Mouse (Mus musculus): ENCODE measurements around the gene Rap1b. TPM values are rescaled to one million over a fixed set of nuclear protein-coding genes. Genes with fewer than 3 reads are reported as not detected.

The Rap1b gene
- total RNA-seq, 1 experiment: 49.6 TPM

- H3K4me3 ChIP-seq (ENCODE audit: insufficient read depth in 1 of 2, low read depth in 1 of 2, low read length in 2 of 2, poor library complexity in 1 of 2, severe bottlenecking in 1 of 2): peak overlapping the region in 1 of 2 experiments; percentile 38; a peak in 2 of 4 replicates
- no peak overlapping the region for H3K9ac ChIP-seq (ENCODE audit: insufficient read depth, low read depth, low read length, poor library complexity, severe bottlenecking)
- H3K9me3 ChIP-seq (ENCODE audit: control insufficient read depth, insufficient read depth, low read depth, low read length): no peaks in the 10 kb centered on the region
- H3K27ac ChIP-seq (ENCODE audit: insufficient read depth, low read depth, low read length, poor library complexity, severe bottlenecking): no peak overlapping the region
- in situ Hi-C loops (cut with MboI; ENCODE audit: low sequenced_read_pairs in 2 of 2, unreplicated experiment in 2 of 2): no loop called here
- no peak for DNase-seq (ENCODE audit: low read depth, low spot score)
- no peaks in the 10 kb centered on the region for H3K36me3 ChIP-seq (ENCODE audit: control insufficient read depth, insufficient read depth, low read length, poor library complexity, severe bottlenecking)
- TF ChIP-seq HCFC1 (IDR thresholded peaks at IDR 0.05; ENCODE audit: borderline replicate concordance, insufficient read depth, low read length) (no peak), CHD2 (IDR thresholded peaks at IDR 0.05; ENCODE audit: low read depth, low read length) (no peak), MAFK (IDR thresholded peaks at IDR 0.05; ENCODE audit: insufficient read depth, low read depth, low read length) (no peak), ZNF384 (IDR thresholded peaks at IDR 0.05; ENCODE audit: low read depth, low read length) (no peak), ZC3H11A (IDR thresholded peaks at IDR 0.05; ENCODE audit: borderline replicate concordance, low read depth, low read length) (no peak)
- H3K4me1 ChIP-seq (ENCODE audit: control insufficient read depth in 2 of 2, insufficient read depth in 2 of 2, low read length in 2 of 2, poor library complexity in 1 of 2): peaks cover 13 to 18% of the 10 kb centered on the region in 2 experiments
Observed at GRCm38 (mm10) chr10:117891327-117891726, 45.5 kb upstream of the Rap1b start.

GRCm38 (mm10) chr10:117888822-117889221 lies 43.0 kb upstream of the Rap1b start:
- peaks cover 3 to 10% of the 10 kb centered on the region in 2 experiments for H3K4me1 ChIP-seq (ENCODE audit: control insufficient read depth in 2 of 2, insufficient read depth in 2 of 2, low read length in 2 of 2, poor library complexity in 1 of 2)
- H3K4me3 ChIP-seq (ENCODE audit: insufficient read depth in 1 of 2, low read depth in 1 of 2, low read length in 2 of 2, poor library complexity in 1 of 2, severe bottlenecking in 1 of 2): 0 out of 4 replicates have a peak overlapping the region, but pooled peaks of 1 of the 2 experiments have one; percentile 23
- H3K27ac ChIP-seq (ENCODE audit: insufficient read depth, low read depth, low read length, poor library complexity, severe bottlenecking): no peak overlapping the region
- no peak for DNase-seq (ENCODE audit: low read depth, low spot score)
- no peaks in the 10 kb centered on the region for H3K36me3 ChIP-seq (ENCODE audit: control insufficient read depth, insufficient read depth, low read length, poor library complexity, severe bottlenecking)
- H3K9ac ChIP-seq (ENCODE audit: insufficient read depth, low read depth, low read length, poor library complexity, severe bottlenecking): no peak overlapping the region
- in situ Hi-C loops (cut with MboI; ENCODE audit: low sequenced_read_pairs in 2 of 2, unreplicated experiment in 2 of 2): no loop called here
- TF ChIP-seq ZC3H11A (IDR thresholded peaks at IDR 0.05; ENCODE audit: borderline replicate concordance, low read depth, low read length) (no peak), ZNF384 (IDR thresholded peaks at IDR 0.05; ENCODE audit: low read depth, low read length) (no peak), CHD2 (IDR thresholded peaks at IDR 0.05; ENCODE audit: low read depth, low read length) (no peak), MAFK (IDR thresholded peaks at IDR 0.05; ENCODE audit: insufficient read depth, low read depth, low read length) (no peak), HCFC1 (IDR thresholded peaks at IDR 0.05; ENCODE audit: borderline replicate concordance, insufficient read depth, low read length) (no peak)
- H3K9me3 ChIP-seq (ENCODE audit: control insufficient read depth, insufficient read depth, low read depth, low read length): no peaks in the 10 kb centered on the region

- no peak overlapping the region for H3K4me3 ChIP-seq (ENCODE audit: insufficient read depth in 1 of 2, low read depth in 1 of 2, low read length in 2 of 2, poor library complexity in 1 of 2, severe bottlenecking in 1 of 2)
Observed at GRCm38 (mm10) chr10:117885358-117885757, 39.5 kb upstream of the Rap1b start.

DNA sequence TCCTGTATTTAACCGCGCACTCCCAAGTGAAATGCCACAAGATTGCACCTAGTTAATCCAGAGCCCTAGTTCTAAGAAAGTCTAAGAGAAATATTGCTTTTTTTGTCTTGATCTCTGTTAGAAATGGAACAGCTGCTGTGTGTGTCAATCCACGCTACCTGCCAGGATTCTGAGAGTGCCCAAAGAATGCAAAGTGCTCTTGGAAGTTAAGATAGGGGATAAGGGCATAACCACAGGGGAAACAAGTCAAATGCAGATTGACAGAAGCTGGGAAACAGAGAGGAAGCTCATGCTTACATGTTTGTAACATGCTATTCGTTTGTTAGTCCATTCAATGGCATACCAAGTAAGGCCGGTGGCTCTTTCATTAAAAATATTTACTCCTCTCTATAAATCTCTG lies 38.9 kb upstream of the Rap1b start:
- no peaks in the 10 kb centered on the region; a peak in 1 of 4 replicates for H3K4me1 ChIP-seq (ENCODE audit: control insufficient read depth in 2 of 2, insufficient read depth in 2 of 2, low read length in 2 of 2, poor library complexity in 1 of 2)
- H3K4me3 ChIP-seq (ENCODE audit: insufficient read depth in 1 of 2, low read depth in 1 of 2, low read length in 2 of 2, poor library complexity in 1 of 2, severe bottlenecking in 1 of 2): no peak overlapping the region
- in situ Hi-C loops (cut with MboI; ENCODE audit: low sequenced_read_pairs in 2 of 2, unreplicated experiment in 2 of 2): no loop called here
- no peak overlapping the region for H3K9ac ChIP-seq (ENCODE audit: insufficient read depth, low read depth, low read length, poor library complexity, severe bottlenecking)
- TF ChIP-seq CHD2 (IDR thresholded peaks at IDR 0.05; ENCODE audit: low read depth, low read length): no peak
- no peak for TF ChIP-seq ZNF384 (IDR thresholded peaks at IDR 0.05; ENCODE audit: low read depth, low read length)
- TF ChIP-seq ZC3H11A (IDR thresholded peaks at IDR 0.05; ENCODE audit: borderline replicate concordance, low read depth, low read length): no peak
- TF ChIP-seq MAFK (IDR thresholded peaks at IDR 0.05; ENCODE audit: insufficient read depth, low read depth, low read length): no peak
- TF ChIP-seq HCFC1 (IDR thresholded peaks at IDR 0.05; ENCODE audit: borderline replicate concordance, insufficient read depth, low read length): no peak
- no peaks in the 10 kb centered on the region for H3K9me3 ChIP-seq (ENCODE audit: control insufficient read depth, insufficient read depth, low read depth, low read length)
- H3K27ac ChIP-seq (ENCODE audit: insufficient read depth, low read depth, low read length, poor library complexity, severe bottlenecking): no peak overlapping the region
- DNase-seq (ENCODE audit: low read depth, low spot score): no peak
- H3K36me3 ChIP-seq (ENCODE audit: control insufficient read depth, insufficient read depth, low read length, poor library complexity, severe bottlenecking): no peaks in the 10 kb centered on the region

More at GRCm38 (mm10) chr10:117885358-117885757, 39.5 kb upstream of the Rap1b start:
- no peaks in the 10 kb centered on the region for H3K36me3 ChIP-seq (ENCODE audit: control insufficient read depth, insufficient read depth, low read length, poor library complexity, severe bottlenecking)
- H3K9ac ChIP-seq (ENCODE audit: insufficient read depth, low read depth, low read length, poor library complexity, severe bottlenecking): no peak overlapping the region
- TF ChIP-seq CHD2 (IDR thresholded peaks at IDR 0.05; ENCODE audit: low read depth, low read length) (no peak), MAFK (IDR thresholded peaks at IDR 0.05; ENCODE audit: insufficient read depth, low read depth, low read length) (no peak), ZC3H11A (IDR thresholded peaks at IDR 0.05; ENCODE audit: borderline replicate concordance, low read depth, low read length) (no peak), ZNF384 (IDR thresholded peaks at IDR 0.05; ENCODE audit: low read depth, low read length) (no peak), HCFC1 (IDR thresholded peaks at IDR 0.05; ENCODE audit: borderline replicate concordance, insufficient read depth, low read length) (no peak)
- no peaks in the 10 kb centered on the region; a peak in 1 of 4 replicates for H3K4me1 ChIP-seq (ENCODE audit: control insufficient read depth in 2 of 2, insufficient read depth in 2 of 2, low read length in 2 of 2, poor library complexity in 1 of 2)
- no peak for DNase-seq (ENCODE audit: low read depth, low spot score)
- H3K27ac ChIP-seq (ENCODE audit: insufficient read depth, low read depth, low read length, poor library complexity, severe bottlenecking): no peak overlapping the region
- H3K9me3 ChIP-seq (ENCODE audit: control insufficient read depth, insufficient read depth, low read depth, low read length): no peaks in the 10 kb centered on the region
- in situ Hi-C loops (cut with MboI; ENCODE audit: low sequenced_read_pairs in 2 of 2, unreplicated experiment in 2 of 2): no loop called here
